Mouse (Mus musculus) Patski (cell line): ENCODE results near the gene Pccb. TPM values are rescaled to one million over a fixed set of nuclear protein-coding genes. Genes with fewer than 3 reads are reported as not detected.

ENCODE experiments used
- ATAC-seq: fragments of 100-300 bp; one replicate; pipeline ENCODE4 v1.8.0; 2021
- CTCF ChIA-PET: fragments of 350-600 bp; sonication (Branson Sonifier 250); formaldehyde crosslinking; loops from one replicate; lab custom pipeline; 2022; ENCODE audit warnings: inconsistent platforms; lab: Charles Lee
- POLR2A ChIA-PET: fragments of 350-600 bp; sonication (Branson Sonifier 250); formaldehyde crosslinking; loops from one replicate; lab custom pipeline; 2022; ENCODE audit warnings: antibody characterized with exemption, inconsistent platforms; lab: Charles Lee
- DNase-seq: peaks from one replicate; pipeline ENCODE4 v3.0.0-alpha.2; 2011; ENCODE audit warnings: low read depth, low spot score
- H3K27me3 ChIP-seq: fragments of 371-371 bp; one replicate; pipeline ENCODE4 v1.5.1; 2021
- CTCF ChIP-seq: fragments of 100-300 bp; IDR thresholded peaks from one replicate; pipeline ENCODE4 v1.5.1; 2021
- in situ Hi-C: fragments of 300-500 bp; cut with MboI; formaldehyde crosslinking; loops from 3 replicates; pipeline ENCODE4 v1.11.1; 2018; ENCODE audit warnings: low pct_unique_long_range_greater_than_20kb, mixed read lengths
- polyA plus RNA-seq: library from polyadenylated mRNA; unstranded; gene quantifications from one replicate; pipeline ENCODE4 v1.2.3, GENCODE M21; 2021

Pccb gene
- polyA plus RNA-seq, 1 experiment from 2014 or later = 70.8 TPM

DNA sequence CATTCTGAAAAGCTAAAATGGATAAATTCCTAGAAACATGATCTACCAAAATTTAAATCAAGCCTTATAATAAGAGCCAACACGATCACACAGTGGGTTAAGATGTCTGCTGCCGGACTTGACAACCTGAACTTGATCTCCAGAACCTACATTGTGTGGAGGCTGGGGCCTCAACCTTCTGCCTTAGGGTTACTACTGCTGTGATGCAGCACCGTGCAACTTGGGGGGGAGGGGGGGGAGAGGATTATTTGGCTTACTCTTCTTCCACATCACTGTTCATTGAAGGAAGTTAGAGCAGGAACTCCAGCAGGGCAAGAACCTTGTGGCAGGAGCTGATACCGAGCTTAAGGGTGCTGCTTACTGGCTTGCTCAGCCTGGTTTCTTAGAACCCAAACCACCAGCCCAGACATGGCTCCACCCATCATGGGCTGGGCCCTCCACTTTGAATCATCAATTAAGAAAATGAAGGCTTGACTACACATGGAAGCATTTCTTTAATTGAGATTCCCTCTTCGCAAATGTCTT lies 71.7 kb downstream of the Pccb start:
- ChIA-PET CTCF (interaction anchor here (1.1 kb wide), 1 partner anchor 9 kb away, joined by 3 read pairs; no protein-coding TSS in a partner anchor), POLR2A (interaction anchor here (0.6 kb wide), 1 partner anchor 489 kb away, joined by 3 read pairs; no protein-coding TSS in a partner anchor)
- ATAC-seq (no peak), DNase-seq (no peak)
- no peak for TF ChIP-seq CTCF
- no peaks in the 10 kb centered on the region for H3K27me3 ChIP-seq
- in situ Hi-C loops = no loop called here

DNA sequence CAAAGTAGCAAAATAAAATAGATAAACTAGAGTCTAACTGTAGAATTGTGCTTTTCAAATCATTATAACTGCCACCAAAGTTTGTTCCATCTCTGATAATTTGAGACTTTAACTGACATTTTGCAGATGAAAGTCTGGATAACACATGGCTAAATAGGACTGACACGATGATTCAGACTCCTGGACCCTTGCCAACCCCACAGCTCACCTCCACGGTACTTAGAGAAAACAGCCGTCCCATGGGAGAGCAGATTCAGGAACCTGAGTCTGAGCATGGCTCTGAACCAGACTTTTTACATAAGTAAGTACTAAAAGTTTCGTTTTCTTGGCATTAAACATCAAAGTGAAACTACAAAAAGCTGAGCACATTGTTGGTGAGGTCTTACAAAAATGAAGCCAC lies 83.2 kb downstream of the Pccb start:
- ChIA-PET CTCF (interaction anchor here (1.1 to 1.5 kb wide), 3 partner anchors 23 to 52 kb away, joined by 3 to 5 read pairs (median 3); no protein-coding TSS in a partner anchor), POLR2A (no interaction called here)
- no peaks in the 10 kb centered on the region for H3K27me3 ChIP-seq
- DNase-seq (peak; percentile 31), ATAC-seq (no peak)
- no peak for TF ChIP-seq CTCF
- in situ Hi-C loops = no loop called here

DNA sequence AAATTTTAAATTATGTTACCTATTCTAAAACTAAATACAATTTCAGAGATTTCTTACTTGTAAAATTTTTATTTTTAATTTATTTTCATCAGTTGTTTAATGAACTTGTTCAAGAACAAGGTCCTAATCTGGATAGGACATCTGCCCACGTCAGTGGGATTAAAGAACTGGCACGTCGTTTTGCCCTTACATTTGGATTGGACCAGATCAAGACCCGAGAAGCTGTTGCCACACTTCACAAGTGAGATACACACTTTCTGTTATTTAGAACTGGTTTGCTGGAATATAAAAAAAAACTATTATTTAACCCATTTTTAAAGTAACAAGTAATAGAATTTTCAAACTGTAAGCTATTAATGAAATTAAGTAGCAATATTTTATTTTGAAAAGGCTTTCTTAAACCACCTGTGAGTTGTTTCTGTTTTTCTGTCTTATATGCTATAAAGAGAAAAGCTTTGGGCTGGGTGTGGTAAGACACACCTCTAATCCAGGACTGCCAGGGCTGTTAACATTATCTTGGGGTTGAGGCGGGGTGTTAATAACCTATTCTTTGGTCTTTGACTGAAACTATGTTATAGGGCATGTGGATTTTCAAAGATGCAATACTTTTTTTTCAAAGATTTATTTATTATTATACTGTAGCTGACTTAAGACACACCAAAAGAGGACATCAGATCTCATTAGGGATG lies 89.9 kb downstream of the Pccb start:
- POLR2A ChIA-PET = no interaction called here
- in situ Hi-C loops = no loop called here
- no peak for ATAC-seq
- no peak for TF ChIP-seq CTCF
- CTCF ChIA-PET = interaction anchor here (1.2 to 1.6 kb wide), 2 partner anchors 10 to 12 kb away, joined by 3 read pairs; no protein-coding TSS in a partner anchor
- no peak for DNase-seq
- no peaks in the 10 kb centered on the region for H3K27me3 ChIP-seq

DNA sequence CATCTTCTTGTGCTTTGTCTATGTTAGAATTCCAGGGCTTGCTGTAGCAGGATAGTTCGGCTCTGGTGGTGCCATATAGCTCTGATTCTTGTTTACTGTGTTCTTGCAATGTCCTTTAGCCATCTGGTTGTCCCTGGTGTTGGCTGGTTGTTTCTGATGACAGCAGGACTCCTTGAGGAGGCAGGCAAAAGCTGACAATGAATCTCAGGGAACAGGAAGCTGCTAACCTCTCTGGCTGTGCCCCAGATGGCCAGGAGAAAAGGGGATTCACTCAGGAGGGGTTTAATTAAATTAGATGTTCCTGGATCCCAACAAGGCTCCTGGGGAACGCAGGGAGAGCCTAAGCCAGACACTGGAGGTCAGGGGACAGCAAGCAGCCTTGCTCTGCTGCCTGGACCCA lies 92.7 kb downstream of the Pccb start:
- no peaks in the 10 kb centered on the region for H3K27me3 ChIP-seq
- POLR2A ChIA-PET = no interaction called here
- TF ChIP-seq CTCF = no peak

More for the DNA sequence above, 92.7 kb downstream of the Pccb start:
- in situ Hi-C loops = no loop called here
- ATAC-seq (no peak), DNase-seq (no peak)
- CTCF ChIA-PET = no interaction called here

Other genes with a start within 250 kb of the Pccb start
- gene Msl2, start 39.2 kb upstream of the Pccb start, polyA plus RNA-seq = 24.6 TPM
- 42.2 TPM for gene Ppp2r3a, start 216.9 kb upstream of the Pccb start, polyA plus RNA-seq